11 mouse cellular contexts compared by ENCODE assay signal in the genomic region with DNA sequence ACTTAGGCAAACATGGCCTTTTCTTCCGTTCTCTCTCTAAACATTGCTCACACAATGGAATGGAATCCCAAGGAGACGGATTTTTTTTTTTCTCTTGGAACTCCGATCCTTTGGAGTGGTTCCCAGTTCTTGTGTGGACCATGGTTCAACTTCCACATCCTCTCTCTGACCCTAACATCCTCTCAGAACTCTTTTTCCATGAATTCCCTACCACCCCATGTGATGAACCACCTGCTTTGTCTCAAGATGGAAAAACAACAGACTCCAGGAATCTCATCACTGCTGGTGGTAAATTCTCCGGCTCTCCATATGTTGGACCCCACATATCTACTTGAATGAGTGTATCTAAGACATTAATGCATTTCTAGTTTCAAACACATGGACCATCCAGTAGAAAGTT.
DNase-seq lines count a peak whose midpoint lies in the region; ATAC-seq and TF ChIP-seq lines count a peak whose summit lies in the region.
"Had no signal": no experiment of that assay in that cellular context is flagged by ENCODE, and none has a peak within 500 bp of the region (broad histone marks: within the 10 kb centered on the region; RNA-seq: fewer than 3 reads in every experiment).

No protein-coding gene starts in this region.

- H3K27me3 ChIP-seq in heart, embryonic 11.5 days (ENCODE audit: control insufficient read depth, insufficient read depth, low read length) = no peaks in the 10 kb centered on the region
- H3K27me3 ChIP-seq in midbrain, postnatal 0 days (ENCODE audit: insufficient read depth, low read length) = no peaks in the 10 kb centered on the region
- H3K27me3 ChIP-seq in midbrain, embryonic 14.5 days (ENCODE audit: control insufficient read depth, insufficient read depth, low read length) = no peaks in the 10 kb centered on the region
- no peaks in the 10 kb centered on the region for H3K27me3 ChIP-seq in kidney, embryonic 16.5 days (ENCODE audit: insufficient read depth, low read length)
- H3K27me3 ChIP-seq: neural tube, embryonic 15.5 days had no signal

- ATAC-seq in heart, embryonic 11.5 days (replicated peaks; ENCODE audit: insufficient number of reproducible peaks, low FRiP score, low TSS enrichment) = no peak
- ATAC-seq in midbrain, postnatal 0 days (ENCODE audit: low FRiP score) = no peak
- no peak for ATAC-seq in midbrain, embryonic 14.5 days (ENCODE audit: low FRiP score, low TSS enrichment)
- peak; percentile 65 for ATAC-seq in kidney, embryonic 16.5 days (ENCODE audit: low FRiP score, low TSS enrichment)

- DNase-seq in heart, adult 11 months = peak; percentile 96
- DNase-seq in midbrain, postnatal 0 days (ENCODE audit: low spot score) = peak; percentile 30
- no peak for DNase-seq in midbrain, embryonic 14.5 days
- peak; percentile 68 for DNase-seq in lung, postnatal 36 days
- no peak for DNase-seq in layer of hippocampus, adult 11-12 months (ENCODE audit: low spot score)
- DNase-seq in left cerebral cortex, adult 8-10 months (ENCODE audit: low spot score in 2 of 2) = no peak
- DNase-seq: adrenal gland, adult 8-10 months had no signal

- H3K9me3 ChIP-seq in heart, embryonic 11.5 days (replicated peaks; ENCODE audit: control insufficient read depth, low read length) = no peaks in the 10 kb centered on the region
- no peaks in the 10 kb centered on the region for H3K9me3 ChIP-seq in midbrain, postnatal 0 days (ENCODE audit: low read length)
- H3K9me3 ChIP-seq in midbrain, embryonic 14.5 days (ENCODE audit: control insufficient read depth, low read length) = no peaks in the 10 kb centered on the region
- no peaks in the 10 kb centered on the region for H3K9me3 ChIP-seq in kidney, embryonic 16.5 days (ENCODE audit: low read length)
- H3K9me3 ChIP-seq: hindbrain, embryonic 10.5 days; neural tube, embryonic 15.5 days had no signal

- H3K27ac ChIP-seq in heart, embryonic 11.5 days (ENCODE audit: low read depth, low read length) = no peak overlapping the region
- H3K27ac ChIP-seq in midbrain, postnatal 0 days (ENCODE audit: low read depth, low read length) = no peak overlapping the region
- no peak overlapping the region for H3K27ac ChIP-seq in midbrain, embryonic 14.5 days (replicated peaks; ENCODE audit: low read depth, low read length)
- H3K27ac ChIP-seq in kidney, embryonic 16.5 days (ENCODE audit: low read length) = no peak overlapping the region
- H3K27ac ChIP-seq: hindbrain, embryonic 10.5 days; neural tube, embryonic 15.5 days had no signal

- H3K4me2 ChIP-seq in heart, embryonic 11.5 days = no peak overlapping the region
- no peak overlapping the region for H3K4me2 ChIP-seq in midbrain, postnatal 0 days (ENCODE audit: low read depth, low read length, poor library complexity, severe bottlenecking)
- no peak overlapping the region for H3K4me2 ChIP-seq in midbrain, embryonic 14.5 days (ENCODE audit: low read length)
- H3K4me2 ChIP-seq in kidney, embryonic 16.5 days (replicated peaks; ENCODE audit: low read depth, low read length) = no peak overlapping the region
- H3K4me2 ChIP-seq: neural tube, embryonic 15.5 days had no signal

- no peaks in the 10 kb centered on the region for H3K4me1 ChIP-seq in heart, embryonic 11.5 days (ENCODE audit: control insufficient read depth, insufficient read depth, low read length)
- no peaks in the 10 kb centered on the region for H3K4me1 ChIP-seq in midbrain, postnatal 0 days (ENCODE audit: insufficient read depth, low read length)
- H3K4me1 ChIP-seq in midbrain, embryonic 14.5 days (ENCODE audit: control insufficient read depth, insufficient read depth, low read length) = no peaks in the 10 kb centered on the region
- peaks cover 14% of the 10 kb centered on the region for H3K4me1 ChIP-seq in kidney, embryonic 16.5 days (ENCODE audit: insufficient read depth, low read length)
- H3K4me1 ChIP-seq: hindbrain, embryonic 10.5 days; neural tube, embryonic 15.5 days had no signal

- TF ChIP-seq CTCF in midbrain, postnatal 0 days (IDR thresholded peaks at IDR 0.05) = no peak

- WGBS in heart, embryonic 11.5 days (ENCODE audit: insufficient replicate concordance) = 59% methylated on average over 4 of the region's 4 CpGs
- 72% methylated on average over 4 of the region's 4 CpGs for WGBS in midbrain, postnatal 0 days
- WGBS in midbrain, embryonic 14.5 days = 77% methylated on average over 4 of the region's 4 CpGs
- WGBS in kidney, embryonic 16.5 days = 48% methylated on average over 4 of the region's 4 CpGs

- H3K36me3 ChIP-seq in heart, embryonic 11.5 days (ENCODE audit: control insufficient read depth, insufficient read depth, low read length) = no peaks in the 10 kb centered on the region
- no peaks in the 10 kb centered on the region for H3K36me3 ChIP-seq in midbrain, postnatal 0 days (ENCODE audit: insufficient read depth, low read length)
- no peaks in the 10 kb centered on the region for H3K36me3 ChIP-seq in midbrain, embryonic 14.5 days (ENCODE audit: control insufficient read depth, insufficient read depth, low read length)
- H3K36me3 ChIP-seq in kidney, embryonic 16.5 days (ENCODE audit: insufficient read depth, low read length) = no peaks in the 10 kb centered on the region
- H3K36me3 ChIP-seq: hindbrain, embryonic 10.5 days; neural tube, embryonic 15.5 days had no signal

- H3K4me3 ChIP-seq in heart, embryonic 11.5 days (ENCODE audit: low read depth, low read length) = no peak overlapping the region
- H3K4me3 ChIP-seq in midbrain, postnatal 0 days (ENCODE audit: low read depth, low read length) = no peak overlapping the region
- H3K4me3 ChIP-seq in midbrain, embryonic 14.5 days (replicated peaks; ENCODE audit: low read depth, low read length) = no peak overlapping the region
- H3K4me3 ChIP-seq in kidney, embryonic 16.5 days (ENCODE audit: low read length) = no peak overlapping the region
- H3K4me3 ChIP-seq: hindbrain, embryonic 10.5 days; neural tube, embryonic 15.5 days had no signal

- H3K9ac ChIP-seq in heart, embryonic 11.5 days (ENCODE audit: low read depth, low read length) = no peak overlapping the region
- H3K9ac ChIP-seq in midbrain, postnatal 0 days (replicated peaks; ENCODE audit: low read length, poor library complexity, severe bottlenecking) = no peak overlapping the region
- H3K9ac ChIP-seq in midbrain, embryonic 14.5 days (replicated peaks; ENCODE audit: low read length) = no peak overlapping the region
- no peak overlapping the region for H3K9ac ChIP-seq in kidney, embryonic 16.5 days (replicated peaks; ENCODE audit: low read length)
- H3K9ac ChIP-seq: neural tube, embryonic 15.5 days had no signal

Comparison
In these comparisons a context has a peak if more than half of its experiments do, and no peak if none do; other contexts are left out.
1. DNase-seq: peak in heart, adult 11 months (single experiment), midbrain, postnatal 0 days (single experiment) and lung, postnatal 36 days (single experiment); none in midbrain, embryonic 14.5 days (single experiment), layer of hippocampus, adult 11-12 months (single experiment) and left cerebral cortex, adult 8-10 months (0 of 2).